Mouse (Mus musculus) CH12.LX (cell line): ENCODE measurements around the gene Tcp11l1. TPM values are rescaled to one million over a fixed set of nuclear protein-coding genes. Genes with fewer than 3 reads are reported as not detected.

Experiments
- DNase-seq: peaks from one replicate; pipeline ENCODE4 v3.0.0-alpha.2; 2013; ENCODE audit errors: extremely low read depth
- H3K27ac ChIP-seq: 2 replicates; pipeline ENCODE4 v1.5.1; 2012; ENCODE audit warnings: low read depth, mild to moderate bottlenecking, control low read depth, moderate library complexity; ENCODE audit not compliant: insufficient read depth
- H3K27me3 ChIP-seq: replicated peaks from 2 replicates; pipeline ENCODE3; 2012; ENCODE audit warnings: inconsistent platforms
- H3K36me3 ChIP-seq, 2 experiments: replicated peaks in 1 of 2; 2 replicates each; pipeline versions ENCODE3 to v1.6.1; 2012; ENCODE audit warnings: inconsistent platforms in 1 of 2, low read length in 1 of 2, mild to moderate bottlenecking in 1 of 2, mixed read lengths in 1 of 2, moderate library complexity in 1 of 2; ENCODE audit not compliant: control insufficient read depth in 1 of 2, insufficient read depth in 1 of 2
- H3K4me1 ChIP-seq, 2 experiments: 2 replicates each; pipeline ENCODE4 v1.6.1; 2012; ENCODE audit warnings: inconsistent platforms in 1 of 2, moderate library complexity in 1 of 2; ENCODE audit not compliant: insufficient read depth in 2 of 2, control insufficient read depth in 1 of 2
- H3K4me2 ChIP-seq: 2 replicates; pipeline ENCODE4 v1.6.1; 2012; ENCODE audit warnings: low read depth, mild to moderate bottlenecking, control low read depth; ENCODE audit not compliant: poor library complexity, insufficient read depth, severe bottlenecking
- H3K4me3 ChIP-seq, 3 experiments: fragments of 150-350 bp in 1 of 3; sonication (generic) in 1 of 3; replicated peaks in 1 of 3; 2 replicates each; pipeline versions ENCODE3 to v1.5.1; 2011 to 2012; ENCODE audit warnings: low read depth in 2 of 3, low read length in 2 of 3, mild to moderate bottlenecking in 2 of 3, moderate library complexity in 2 of 3, control low read depth in 1 of 3, improper control_type of control experiment in 1 of 3, inconsistent platforms in 1 of 3, mixed read lengths in 1 of 3; ENCODE audit not compliant: poor library complexity in 1 of 3
- H3K79me2 ChIP-seq: replicated peaks from 2 replicates; pipeline ENCODE4 v1.6.1; 2012; ENCODE audit warnings: mild to moderate bottlenecking, moderate library complexity; ENCODE audit not compliant: control insufficient read depth, poor library complexity, insufficient read depth, severe bottlenecking; ENCODE audit errors: extremely low read depth
- H3K9ac ChIP-seq: 2 replicates; pipeline ENCODE4 v1.6.1; 2012; ENCODE audit warnings: low read depth, mild to moderate bottlenecking, control low read depth, moderate library complexity; ENCODE audit not compliant: insufficient read depth
- H3K9me3 ChIP-seq: replicated peaks from 2 replicates; pipeline ENCODE3; 2012; ENCODE audit warnings: low read length, inconsistent platforms, mixed read lengths
- CHD2 ChIP-seq: IDR thresholded peaks from 2 replicates; pipeline ENCODE4 v1.6.1; 2011; ENCODE audit warnings: low read length, improper control_type of control experiment
- E2F4 ChIP-seq: IDR thresholded peaks from 2 replicates; pipeline ENCODE4 v1.6.1; 2011; ENCODE audit warnings: low read depth, low read length, improper control_type of control experiment; ENCODE audit not compliant: insufficient replicate concordance
- EP300 ChIP-seq: IDR thresholded peaks from 2 replicates; pipeline ENCODE4 v1.6.1; 2011; ENCODE audit warnings: low read length, improper control_type of control experiment
- GABPA ChIP-seq: IDR thresholded peaks from 2 replicates; pipeline ENCODE4 v1.6.1; 2012; ENCODE audit warnings: low read depth, low read length, improper control_type of control experiment, inconsistent platforms; ENCODE audit not compliant: insufficient replicate concordance
- JUN ChIP-seq: IDR thresholded peaks from 2 replicates; pipeline ENCODE4 v1.6.1; 2011; ENCODE audit warnings: low read depth, mild to moderate bottlenecking, low read length, improper control_type of control experiment, moderate library complexity; ENCODE audit not compliant: insufficient read depth
- MAFK ChIP-seq: IDR thresholded peaks from 2 replicates; pipeline ENCODE4 v1.6.1; 2011; ENCODE audit warnings: low read length, improper control_type of control experiment; ENCODE audit not compliant: insufficient replicate concordance
- MEF2A ChIP-seq: IDR thresholded peaks from 2 replicates; pipeline ENCODE4 v1.6.1; 2014; ENCODE audit warnings: low read depth, mild to moderate bottlenecking, inconsistent platforms, low read length, improper control_type of control experiment, borderline replicate concordance
- MYC ChIP-seq: IDR thresholded peaks from 2 replicates; pipeline ENCODE4 v1.6.1; 2011; ENCODE audit warnings: low read depth, mild to moderate bottlenecking, improper control_type of control experiment, low read length
- NRF1 ChIP-seq: IDR thresholded peaks from 2 replicates; pipeline ENCODE4 v1.6.1; 2014; ENCODE audit warnings: low read depth, mild to moderate bottlenecking, inconsistent platforms, low read length, improper control_type of control experiment, moderate library complexity
- RAD21 ChIP-seq: IDR thresholded peaks from 2 replicates; pipeline ENCODE4 v1.6.1; 2011; ENCODE audit warnings: low read depth, mild to moderate bottlenecking, low read length, improper control_type of control experiment, moderate library complexity
- RCOR1 ChIP-seq: conservative IDR thresholded peaks from 2 replicates; pipeline ENCODE4 v1.6.1; 2012; ENCODE audit warnings: low read depth, mild to moderate bottlenecking, inconsistent platforms, low read length, improper control_type of control experiment
- TCF12 ChIP-seq: IDR thresholded peaks from 2 replicates; pipeline ENCODE4 v1.6.1; 2014; ENCODE audit warnings: low read depth, mild to moderate bottlenecking, inconsistent platforms, low read length, improper control_type of control experiment
- ZMIZ1 ChIP-seq: IDR thresholded peaks from 2 replicates; pipeline ENCODE4 v1.6.1; 2012; ENCODE audit warnings: low read depth, mild to moderate bottlenecking, inconsistent platforms, low read length, improper control_type of control experiment
- ZNF384 ChIP-seq: IDR thresholded peaks from 2 replicates; pipeline ENCODE4 v1.6.1; 2012; ENCODE audit warnings: low read depth, low read length, improper control_type of control experiment, inconsistent platforms
- dilution Hi-C: fragments of 300-500 bp; cut with MboI; formaldehyde crosslinking; loops from 2 replicates; pipeline ENCODE4 v1.14.3; 2020; ENCODE audit warnings: low sequenced_read_pairs; ENCODE audit not compliant: extremely low pct_unique_long_range_greater_than_20kb, extremely low pct_ligation_motif_present
- in situ Hi-C: fragments of 300-500 bp; cut with MboI; formaldehyde crosslinking; loops from 3 replicates; pipeline ENCODE4 v1.14.3; 2019; ENCODE audit warnings: low sequenced_read_pairs, low pct_ligation_motif_present, low pct_unique_long_range_greater_than_20kb, mixed read lengths
- polyA plus RNA-seq: library from polyadenylated mRNA; unstranded; fragments of >175 nt; gene quantifications from 2 replicates; pipeline ENCODE4 v1.2.1, GENCODE M21; 2012; ENCODE audit warnings: low read depth; ENCODE audit not compliant: insufficient read length
- total RNA-seq, 2 experiments: library from RNA; depleted of rRNA; stranded (reverse); fragments of 300-350 nt in 1 of 2; fragments of >200 nt in 1 of 2; gene quantifications; 2 replicates each; pipeline ENCODE4 v1.2.3; 2012 to 2014

The Tcp11l1 gene
- total and polyA plus RNA-seq, 3 experiments = 2.9 to 11.7 (median 3.6) TPM

DNA sequence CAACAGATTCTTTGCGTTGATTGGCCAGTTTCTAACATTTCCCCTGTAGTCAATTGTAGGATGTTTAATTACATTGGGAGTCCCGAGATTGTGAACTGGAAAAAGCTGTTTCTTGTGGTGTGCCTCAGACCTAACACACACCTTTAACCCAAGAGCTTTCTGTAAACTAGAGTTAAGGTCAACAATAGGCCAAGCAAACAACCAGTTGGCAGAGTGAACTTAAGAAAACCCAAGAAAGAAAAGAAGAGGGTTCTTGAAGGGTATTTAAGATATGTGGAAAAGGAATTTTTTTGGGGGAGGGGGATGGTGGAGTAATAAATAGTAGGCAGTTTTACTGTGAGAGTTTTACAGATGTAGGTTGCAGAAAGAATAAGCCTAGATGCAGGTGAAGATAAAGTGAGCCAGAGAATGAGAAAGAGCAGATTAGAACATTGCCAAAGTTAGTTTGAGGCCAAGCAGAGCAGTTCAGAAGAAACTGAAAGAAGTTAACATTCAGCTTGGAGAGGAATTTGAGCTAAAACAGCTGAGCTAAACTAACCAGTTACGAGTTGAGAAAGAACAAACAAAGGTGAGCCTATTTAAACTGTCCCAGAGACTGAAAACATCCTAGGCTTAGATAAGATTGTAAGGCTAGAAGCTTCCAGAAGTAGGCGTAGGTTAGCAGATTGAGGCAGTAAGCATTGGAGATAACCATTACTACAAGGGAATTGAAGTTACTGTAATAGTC lies 95.8 kb downstream of the Tcp11l1 start:
- Histone ChIP-seq H3K9me3 (no peaks in the 10 kb centered on the region), H3K36me3 (peaks cover 4 to 46% of the 10 kb centered on the region in 2 experiments), H3K79me2 (no peaks in the 10 kb centered on the region), H3K27ac (no peak overlapping the region), H3K9ac (no peak overlapping the region), H3K4me2 (no peak overlapping the region), H3K27me3 (no peaks in the 10 kb centered on the region), H3K4me1 (no peaks in the 10 kb centered on the region), H3K4me3 (no peak overlapping the region)
- in situ Hi-C loops = no loop called here
- no peak for DNase-seq
- no peak for TF ChIP-seq MYC
- no peak for TF ChIP-seq E2F4
- dilution Hi-C loops = no loop called here

DNA sequence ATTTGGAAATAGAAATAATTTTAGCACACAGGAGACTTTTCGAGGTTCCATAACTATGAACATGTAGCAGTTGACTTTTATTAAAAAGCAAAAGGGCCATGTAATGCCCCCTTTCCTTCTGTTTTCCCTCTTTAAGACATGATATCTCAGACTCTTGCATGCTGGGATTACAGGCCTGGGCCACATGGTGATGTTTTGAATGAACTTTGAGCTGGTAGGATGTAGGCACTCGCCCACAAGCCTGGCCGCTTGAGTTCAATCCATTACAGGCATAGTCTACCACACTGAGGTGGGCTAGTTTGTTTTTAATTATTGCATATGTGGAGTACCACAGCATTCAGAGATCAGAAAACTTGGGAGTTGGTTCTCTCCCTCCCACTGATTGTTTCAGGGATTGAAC lies 97.2 kb downstream of the Tcp11l1 start:
- Histone ChIP-seq H3K9me3 (no peaks in the 10 kb centered on the region), H3K4me1 (no peaks in the 10 kb centered on the region), H3K27me3 (no peaks in the 10 kb centered on the region), H3K27ac (no peak overlapping the region), H3K9ac (no peak overlapping the region), H3K4me3 (no peak overlapping the region), H3K4me2 (no peak overlapping the region), H3K79me2 (no peaks in the 10 kb centered on the region; the same call in 1 of the 2 replicates), H3K36me3 (peaks cover 5 to 44% of the 10 kb centered on the region in 2 experiments)
- TF ChIP-seq ZMIZ1 (no peak), NRF1 (no peak), MAFK (no peak), TCF12 (no peak), MEF2A (no peak), RAD21 (no peak), CHD2 (no peak), JUN (no peak), RCOR1 (no peak), ZNF384 (no peak), GABPA (no peak), EP300 (no peak)
- no peak for DNase-seq
- in situ Hi-C loops (no loop called here), dilution Hi-C loops (no loop called here)

Other genes with a start within 250 kb of the Tcp11l1 start
- 14.8 and 17.6 TPM in 2 replicates for gene Hipk3, start 217.7 kb downstream of the Tcp11l1 start, total RNA-seq (2012; rRNA removed)
- gene Hipk3, start 217.7 kb downstream of the Tcp11l1 start, total RNA-seq (2014; rRNA removed) = 16.5 and 16.9 TPM in 2 replicates
- 15.4 and 19.5 TPM in 2 replicates for gene Hipk3, start 217.7 kb downstream of the Tcp11l1 start, polyA plus RNA-seq
- gene Cstf3, start 121.6 kb downstream of the Tcp11l1 start, total RNA-seq (2012; rRNA removed) = 17.3 and 18.2 TPM in 2 replicates
- 50.6 and 54.9 TPM in 2 replicates for gene Cstf3, start 121.6 kb downstream of the Tcp11l1 start, total RNA-seq (2014; rRNA removed)
- 50.3 and 57.2 TPM in 2 replicates for gene Cstf3, start 121.6 kb downstream of the Tcp11l1 start, polyA plus RNA-seq
- gene Pin1rt1, start 4.2 kb upstream of the Tcp11l1 start, total RNA-seq (2012; rRNA removed) = not detected in 2 replicates
- gene Pin1rt1, start 4.2 kb upstream of the Tcp11l1 start, total RNA-seq (2014; rRNA removed) = not detected in 2 replicates
- not detected in 2 replicates for gene Pin1rt1, start 4.2 kb upstream of the Tcp11l1 start, polyA plus RNA-seq
- 4.3 and 5.0 TPM in 2 replicates for gene Depdc7, start 30.7 kb upstream of the Tcp11l1 start, total RNA-seq (2012; rRNA removed)
- gene Depdc7, start 30.7 kb upstream of the Tcp11l1 start, total RNA-seq (2014; rRNA removed) = 0.32 and 1.00 TPM in 2 replicates
- gene Depdc7, start 30.7 kb upstream of the Tcp11l1 start, polyA plus RNA-seq = 0.63 and 0.81 TPM in 2 replicates
- gene Qser1, start 104.6 kb upstream of the Tcp11l1 start, total RNA-seq (2012; rRNA removed) = 3.3 and 3.7 TPM in 2 replicates
- gene Qser1, start 104.6 kb upstream of the Tcp11l1 start, total RNA-seq (2014; rRNA removed) = 6.3 and 6.8 TPM in 2 replicates
- 9.5 and 10.2 TPM in 2 replicates for gene Qser1, start 104.6 kb upstream of the Tcp11l1 start, polyA plus RNA-seq
- 18.3 and 21.0 TPM in 2 replicates for gene Prrg4, start 137.7 kb upstream of the Tcp11l1 start, total RNA-seq (2012; rRNA removed)
- 24.4 and 24.7 TPM in 2 replicates for gene Prrg4, start 137.7 kb upstream of the Tcp11l1 start, total RNA-seq (2014; rRNA removed)
- gene Prrg4, start 137.7 kb upstream of the Tcp11l1 start, polyA plus RNA-seq = 11.0 and 13.9 TPM in 2 replicates
- 1.8 and 5.1 TPM in 2 replicates for gene Ccdc73, start 155.6 kb upstream of the Tcp11l1 start, total RNA-seq (2012; rRNA removed)
- gene Ccdc73, start 155.6 kb upstream of the Tcp11l1 start, total RNA-seq (2014; rRNA removed) = 2.2 TPM in 1 of 2 replicates, not detected in the other
- gene Ccdc73, start 155.6 kb upstream of the Tcp11l1 start, polyA plus RNA-seq = 0.97 and 2.2 TPM in 2 replicates